Mouse (Mus musculus): ENCODE measurements around the gene Lrrc66. TPM values are rescaled to one million over a fixed set of nuclear protein-coding genes. Genes with fewer than 3 reads are reported as not detected.

Lrrc66 gene
- total and polyA plus RNA-seq, 2 experiments = not detected

DNA sequence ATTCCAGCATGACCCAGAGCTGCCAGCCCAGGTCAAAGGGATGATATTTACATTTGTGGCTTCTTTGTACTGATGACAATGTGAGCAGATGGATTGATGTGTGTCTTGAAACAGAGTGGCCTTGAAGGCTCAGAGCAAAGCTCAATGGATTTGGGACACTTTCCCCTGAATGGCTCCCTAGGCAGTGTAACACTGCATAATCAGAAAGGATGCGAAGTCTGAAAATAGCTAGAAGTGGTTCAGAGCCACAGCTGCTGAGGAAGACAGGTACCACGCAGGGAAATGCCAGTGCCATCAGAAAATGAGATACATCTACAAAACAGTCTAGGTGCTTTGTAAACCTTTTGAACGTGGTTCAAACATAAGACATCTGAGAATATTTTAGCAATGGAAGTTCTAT, 54.2 kb downstream of the Lrrc66 start:
- H3K4me1 ChIP-seq (ENCODE audit: control insufficient read depth, insufficient read depth, low read length) = no peaks in the 10 kb centered on the region
- H3K9ac ChIP-seq (ENCODE audit: low read depth, low read length) = no peak overlapping the region
- WGBS = 76% methylated on average over 3 of the region's 3 CpGs
- H3K27ac ChIP-seq (replicated peaks; ENCODE audit: insufficient read depth, low read depth, low read length) = no peak overlapping the region
- TF ChIP-seq POLR2A (IDR thresholded peaks at IDR 0.05; ENCODE audit: extremely low read depth, insufficient read depth, low read length) = no peak
- H3K4me3 ChIP-seq (ENCODE audit: insufficient read depth, low read depth, low read length) = no peak overlapping the region
- no peaks in the 10 kb centered on the region for H3K36me3 ChIP-seq (ENCODE audit: control insufficient read depth, insufficient read depth, low read length)
- no peaks in the 10 kb centered on the region for H3K79me2 ChIP-seq (ENCODE audit: control insufficient read depth, insufficient read depth, low read length)
- peaks cover 4% of the 10 kb centered on the region; the same call in 1 of the 2 replicates for H3K27me3 ChIP-seq (ENCODE audit: control insufficient read depth, insufficient read depth, low read length)
- no peak for DNase-seq (ENCODE audit: extremely low read depth, low read depth, low spot score)

DNA sequence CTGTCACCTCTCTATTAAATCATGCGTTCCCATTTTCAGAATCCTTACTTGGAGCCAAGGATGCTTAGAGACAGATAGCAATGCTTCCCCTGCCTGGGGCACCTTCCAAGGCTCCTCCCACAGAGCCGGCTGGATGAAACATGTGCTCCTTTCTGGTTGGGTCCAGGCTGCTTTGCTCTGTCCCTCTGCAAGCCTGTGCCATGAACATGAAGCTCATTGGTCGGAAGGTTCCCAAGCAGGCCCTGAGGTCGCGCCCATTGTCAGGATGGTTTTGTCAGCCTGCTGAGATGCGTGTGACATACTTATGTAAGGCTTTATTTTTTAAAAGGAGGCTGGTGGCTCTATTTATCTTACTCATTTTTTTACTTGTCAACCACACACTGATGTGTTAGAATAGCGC, 55.6 kb downstream of the Lrrc66 start:
- TF ChIP-seq CTCF (IDR thresholded peaks at IDR 0.05; ENCODE audit: low read depth, low read length) (no peak), POLR2A (IDR thresholded peaks at IDR 0.05; ENCODE audit: extremely low read depth, insufficient read depth, low read length) (no peak)
- Histone ChIP-seq H3K4me3 (ENCODE audit: insufficient read depth, low read depth, low read length) (no peak overlapping the region), H3K27ac (replicated peaks; ENCODE audit: insufficient read depth, low read depth, low read length) (no peak overlapping the region), H3K9ac (ENCODE audit: low read depth, low read length) (no peak overlapping the region), H3K27me3 (ENCODE audit: control insufficient read depth, insufficient read depth, low read length) (no peaks in the 10 kb centered on the region), H3K79me2 (ENCODE audit: control insufficient read depth, insufficient read depth, low read length) (no peaks in the 10 kb centered on the region), H3K36me3 (ENCODE audit: control insufficient read depth, insufficient read depth, low read length) (no peaks in the 10 kb centered on the region), H3K4me1 (ENCODE audit: control insufficient read depth, insufficient read depth, low read length) (no peaks in the 10 kb centered on the region)
- WGBS = 77% methylated on average over 7 of the region's 7 CpGs
- no peak for DNase-seq (ENCODE audit: extremely low read depth, low read depth, low spot score)

DNA sequence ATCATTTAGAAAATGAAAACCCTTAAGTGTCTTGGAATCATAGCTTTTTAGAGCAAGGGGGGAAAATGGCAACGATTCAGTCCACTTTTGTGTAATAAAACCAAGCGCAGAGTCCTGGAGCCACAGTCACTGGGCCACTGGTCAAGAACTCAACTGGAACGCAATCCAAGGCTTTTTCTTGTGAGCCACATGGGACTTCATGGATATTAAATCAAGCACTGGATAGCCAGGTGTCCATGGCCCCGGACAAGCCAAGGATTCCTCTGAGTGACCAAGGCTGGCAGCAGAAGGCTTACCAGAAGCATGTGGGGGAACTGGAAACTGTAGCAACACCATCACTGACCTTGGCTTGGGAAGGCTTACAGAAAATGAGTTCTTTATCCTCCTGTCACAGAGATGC, 57.7 kb downstream of the Lrrc66 start:
- no peak overlapping the region for H3K27ac ChIP-seq (replicated peaks; ENCODE audit: insufficient read depth, low read depth, low read length)
- 90% methylated on average over 4 of the region's 4 CpGs for WGBS
- H3K4me3 ChIP-seq (ENCODE audit: insufficient read depth, low read depth, low read length) = no peak overlapping the region
- no peaks in the 10 kb centered on the region for H3K4me1 ChIP-seq (ENCODE audit: control insufficient read depth, insufficient read depth, low read length)
- no peaks in the 10 kb centered on the region for H3K27me3 ChIP-seq (ENCODE audit: control insufficient read depth, insufficient read depth, low read length)
- H3K9ac ChIP-seq (ENCODE audit: low read depth, low read length) = no peak overlapping the region
- H3K36me3 ChIP-seq (ENCODE audit: control insufficient read depth, insufficient read depth, low read length) = no peaks in the 10 kb centered on the region
- TF ChIP-seq CTCF (IDR thresholded peaks at IDR 0.05; ENCODE audit: low read depth, low read length) (no peak), POLR2A (IDR thresholded peaks at IDR 0.05; ENCODE audit: extremely low read depth, insufficient read depth, low read length) (no peak)
- no peaks in the 10 kb centered on the region for H3K79me2 ChIP-seq (ENCODE audit: control insufficient read depth, insufficient read depth, low read length)
- no peak for DNase-seq (ENCODE audit: extremely low read depth, low read depth, low spot score)

DNA sequence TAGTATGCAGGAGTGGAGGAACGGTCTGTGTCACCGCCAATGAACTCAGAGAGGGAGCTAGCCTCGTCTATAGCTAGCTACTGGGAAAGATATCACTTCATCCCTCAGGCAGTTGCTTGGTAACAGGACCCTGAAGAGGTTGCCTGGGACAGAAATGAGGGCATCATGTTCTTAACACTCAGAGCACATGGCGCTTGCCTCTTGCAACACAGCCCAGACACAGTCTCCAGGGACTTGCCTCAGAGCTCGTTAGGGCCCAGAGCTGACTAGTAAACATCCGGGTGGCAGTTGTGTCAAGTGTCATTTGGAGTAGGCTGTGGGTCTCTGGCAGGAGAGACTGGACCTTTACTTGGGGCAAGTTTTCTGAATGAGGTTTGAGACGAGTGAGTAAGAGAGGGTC, 58.5 kb downstream of the Lrrc66 start:
- WGBS = 82% methylated on average over 7 of the region's 7 CpGs
- H3K9ac ChIP-seq (ENCODE audit: low read depth, low read length) = no peak overlapping the region
- H3K36me3 ChIP-seq (ENCODE audit: control insufficient read depth, insufficient read depth, low read length) = no peaks in the 10 kb centered on the region
- H3K4me1 ChIP-seq (ENCODE audit: control insufficient read depth, insufficient read depth, low read length) = no peaks in the 10 kb centered on the region
- TF ChIP-seq POLR2A (IDR thresholded peaks at IDR 0.05; ENCODE audit: extremely low read depth, insufficient read depth, low read length) (no peak), CTCF (IDR thresholded peaks at IDR 0.05; ENCODE audit: low read depth, low read length) (no peak)
- no peak for DNase-seq (ENCODE audit: extremely low read depth, low read depth, low spot score)
- no peak overlapping the region for H3K4me3 ChIP-seq (ENCODE audit: insufficient read depth, low read depth, low read length)
- H3K79me2 ChIP-seq (ENCODE audit: control insufficient read depth, insufficient read depth, low read length) = no peaks in the 10 kb centered on the region
- H3K27ac ChIP-seq (replicated peaks; ENCODE audit: insufficient read depth, low read depth, low read length) = no peak overlapping the region
- no peaks in the 10 kb centered on the region for H3K27me3 ChIP-seq (ENCODE audit: control insufficient read depth, insufficient read depth, low read length)

DNA sequence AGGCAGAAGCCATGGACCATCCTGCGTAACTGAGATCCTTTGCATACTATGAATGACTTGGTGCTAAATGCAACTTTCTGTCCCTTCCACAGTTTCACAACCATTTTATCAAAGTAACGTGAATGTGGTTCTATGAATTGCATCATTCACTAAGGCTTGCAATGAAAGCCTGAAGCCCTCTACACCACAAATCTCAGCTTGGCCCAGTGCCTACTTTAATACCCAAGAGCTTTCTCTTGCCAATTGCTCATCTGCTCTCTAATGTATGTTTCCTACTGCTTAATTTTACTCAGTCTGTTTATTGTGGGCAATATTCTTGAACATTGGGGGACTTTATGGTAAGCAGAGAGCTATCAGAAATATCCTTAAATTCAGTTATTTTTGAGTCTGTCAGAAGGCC, 59.5 kb downstream of the Lrrc66 start:
- no peaks in the 10 kb centered on the region for H3K36me3 ChIP-seq (ENCODE audit: control insufficient read depth, insufficient read depth, low read length)
- H3K79me2 ChIP-seq (ENCODE audit: control insufficient read depth, insufficient read depth, low read length) = no peaks in the 10 kb centered on the region
- no peak overlapping the region for H3K27ac ChIP-seq (replicated peaks; ENCODE audit: insufficient read depth, low read depth, low read length)
- no peaks in the 10 kb centered on the region for H3K27me3 ChIP-seq (ENCODE audit: control insufficient read depth, insufficient read depth, low read length)
- H3K4me1 ChIP-seq (ENCODE audit: control insufficient read depth, insufficient read depth, low read length) = no peaks in the 10 kb centered on the region
- 74% methylated on average over 2 of the region's 2 CpGs for WGBS
- H3K9ac ChIP-seq (ENCODE audit: low read depth, low read length) = no peak overlapping the region
- no peak for DNase-seq (ENCODE audit: extremely low read depth, low read depth, low spot score)
- TF ChIP-seq CTCF (IDR thresholded peaks at IDR 0.05; ENCODE audit: low read depth, low read length) = no peak
- no peak for TF ChIP-seq POLR2A (IDR thresholded peaks at IDR 0.05; ENCODE audit: extremely low read depth, insufficient read depth, low read length)
- H3K4me3 ChIP-seq (ENCODE audit: insufficient read depth, low read depth, low read length) = no peak overlapping the region

DNA sequence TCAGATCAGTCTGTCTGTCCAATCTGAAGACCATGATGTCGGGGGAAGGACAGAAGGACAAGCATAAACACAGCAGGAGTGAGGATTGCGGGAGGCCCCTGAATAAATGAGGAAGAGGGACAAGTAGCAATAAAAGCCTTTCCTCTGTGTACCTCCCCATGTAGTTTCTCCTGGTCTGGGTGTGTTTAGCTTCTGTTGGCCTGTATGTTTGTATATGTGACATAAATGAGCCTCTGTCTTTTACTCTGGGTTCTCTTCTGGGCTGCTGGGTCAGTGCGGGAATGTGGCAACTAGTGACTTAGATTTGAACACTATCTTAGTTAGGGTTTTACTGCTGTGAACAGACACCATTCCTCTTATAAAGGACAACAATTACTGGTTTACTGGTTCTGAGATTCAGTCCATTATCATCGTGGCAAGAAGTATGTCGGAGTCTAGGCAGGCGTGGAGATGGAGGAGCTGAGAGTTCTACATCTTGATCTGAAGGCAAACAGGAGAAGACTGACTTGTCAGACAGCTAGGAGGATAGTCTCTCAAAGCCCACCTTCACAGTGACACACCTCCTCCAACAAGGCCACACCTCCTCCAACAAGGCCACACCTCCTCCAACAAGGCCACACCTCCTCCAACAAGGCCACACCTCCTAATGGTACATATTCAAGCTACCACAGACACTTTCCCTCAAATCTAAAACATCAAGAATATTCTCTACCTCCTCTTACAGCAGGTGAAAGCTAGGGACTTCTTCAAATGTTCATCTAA, 60.8 kb downstream of the Lrrc66 start:
- DNase-seq (ENCODE audit: extremely low read depth, low read depth, low spot score) = no peak
- no peak for TF ChIP-seq POLR2A (IDR thresholded peaks at IDR 0.05; ENCODE audit: extremely low read depth, insufficient read depth, low read length)
- TF ChIP-seq CTCF (IDR thresholded peaks at IDR 0.05; ENCODE audit: low read depth, low read length) = no peak
- Histone ChIP-seq H3K4me3 (ENCODE audit: insufficient read depth, low read depth, low read length) (no peak overlapping the region), H3K4me1 (ENCODE audit: control insufficient read depth, insufficient read depth, low read length) (no peaks in the 10 kb centered on the region), H3K79me2 (ENCODE audit: control insufficient read depth, insufficient read depth, low read length) (no peaks in the 10 kb centered on the region), H3K27ac (replicated peaks; ENCODE audit: insufficient read depth, low read depth, low read length) (no peak overlapping the region), H3K36me3 (ENCODE audit: control insufficient read depth, insufficient read depth, low read length) (no peaks in the 10 kb centered on the region), H3K27me3 (ENCODE audit: control insufficient read depth, insufficient read depth, low read length) (no peaks in the 10 kb centered on the region), H3K9ac (ENCODE audit: low read depth, low read length) (no peak overlapping the region)
- WGBS = 96% methylated on average over 6 of the region's 6 CpGs
